Mouse (Mus musculus) neural tube, embryonic 13.5 days (tissue): ENCODE measurements at regions not wholly inside any gene's neighbourhood (a gene's known extent, or its start where the extent isn't known, plus 50 kb on each side); places are given as distances from the start of the nearest gene placed in this dataset.

Experiments used
- ATAC-seq: fragments of 200-750 bp; cut with Nextera tagmentation; 2 replicates; pipeline ENCODE4 v1.8.0; 2017; ENCODE audit warnings: low read depth, mild to moderate bottlenecking, moderate TSS enrichment, moderate library complexity
- H3K27ac ChIP-seq: fragments of 300-500 bp; sonication (generic); replicated peaks from 2 replicates; pipeline ENCODE4 v1.5.1; 2015; ENCODE audit warnings: moderate library complexity, mild to moderate bottlenecking, inconsistent platforms
- H3K27me3 ChIP-seq: fragments of 300-500 bp; sonication (generic); 2 replicates; pipeline ENCODE4 v1.6.1; 2015; ENCODE audit warnings: mild to moderate bottlenecking, inconsistent platforms
- H3K36me3 ChIP-seq: fragments of 300-500 bp; sonication (generic); 2 replicates; pipeline ENCODE4 v1.6.1; 2015; ENCODE audit warnings: mild to moderate bottlenecking, inconsistent platforms
- H3K4me1 ChIP-seq: fragments of 300-500 bp; sonication (generic); replicated peaks from 2 replicates; pipeline ENCODE4 v1.6.1; 2015; ENCODE audit warnings: inconsistent platforms
- H3K4me2 ChIP-seq: fragments of 300-500 bp; sonication (generic); 2 replicates; pipeline ENCODE4 v1.6.1; 2015; ENCODE audit warnings: inconsistent platforms, mild to moderate bottlenecking, moderate library complexity
- H3K4me3 ChIP-seq: fragments of 300-500 bp; sonication (generic); 2 replicates; pipeline ENCODE4 v1.5.1; 2015; ENCODE audit warnings: mild to moderate bottlenecking, inconsistent platforms
- H3K9ac ChIP-seq: fragments of 300-500 bp; sonication (generic); 2 replicates; pipeline ENCODE4 v1.6.1; 2015; ENCODE audit warnings: moderate library complexity, mild to moderate bottlenecking, inconsistent platforms
- H3K9me3 ChIP-seq: fragments of 300-500 bp; sonication (generic); 2 replicates; pipeline ENCODE4 v1.6.1; 2016; ENCODE audit warnings: inconsistent platforms
- WGBS: fragments of 180-500 bp; shearing (Covaris S2); methylation state at CpG from one replicate; pipeline ENCODE4 v1.1.7; 2015; 5-methylcytosine and 5-hydroxymethylcytosine counted together

DNA sequence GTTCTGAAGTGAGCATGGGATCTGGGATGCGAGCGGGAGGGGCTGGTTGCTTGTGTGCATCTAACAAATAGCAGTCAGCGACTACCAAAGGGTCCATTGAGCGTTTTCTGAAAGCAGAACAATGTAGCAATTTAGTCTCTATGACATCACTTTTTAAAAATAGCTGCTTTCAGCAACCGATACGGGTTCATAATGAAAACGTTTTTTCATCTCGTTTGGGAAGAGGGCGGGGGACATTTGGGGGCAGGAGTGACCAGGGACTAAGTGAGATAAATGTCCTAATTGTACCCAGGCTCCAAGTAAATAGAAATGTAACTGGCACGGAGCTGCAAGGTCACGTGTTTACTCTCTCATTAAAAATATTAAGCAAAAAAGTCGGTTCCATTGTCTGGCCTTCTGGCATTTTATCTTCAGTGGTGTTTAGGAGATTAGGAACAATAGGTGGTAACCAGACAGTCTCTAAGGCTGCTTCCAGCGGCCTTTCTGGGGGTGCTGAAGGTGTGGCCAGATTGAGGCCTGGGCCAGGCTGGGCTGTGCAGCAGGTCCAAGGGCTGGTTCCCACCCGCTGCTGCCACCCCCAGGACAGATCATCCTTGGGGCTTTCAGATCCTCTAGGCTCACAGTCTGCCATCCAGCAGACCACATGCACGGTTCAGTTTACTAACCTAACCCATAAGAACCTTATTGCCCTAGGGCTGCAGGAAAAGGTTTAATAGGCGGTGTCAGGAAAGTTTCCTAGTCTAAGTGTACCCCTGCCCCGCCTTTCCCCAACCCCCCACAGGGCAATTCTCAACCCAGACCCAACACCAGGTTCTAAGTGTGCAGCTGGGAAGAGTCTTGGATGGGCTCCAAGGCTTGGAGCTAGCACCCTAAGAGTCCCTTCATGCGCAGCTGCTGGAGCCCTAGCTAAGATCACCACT is 1126.5 kb upstream of the Gulo start:
- H3K4me2 ChIP-seq, result peak overlapping the region; percentile 25
- WGBS, result 28% methylated on average over 18 of the region's 18 CpGs
- H3K9ac ChIP-seq, result peak overlapping the region; percentile 38; the same call in 1 of the 2 replicates

DNA sequence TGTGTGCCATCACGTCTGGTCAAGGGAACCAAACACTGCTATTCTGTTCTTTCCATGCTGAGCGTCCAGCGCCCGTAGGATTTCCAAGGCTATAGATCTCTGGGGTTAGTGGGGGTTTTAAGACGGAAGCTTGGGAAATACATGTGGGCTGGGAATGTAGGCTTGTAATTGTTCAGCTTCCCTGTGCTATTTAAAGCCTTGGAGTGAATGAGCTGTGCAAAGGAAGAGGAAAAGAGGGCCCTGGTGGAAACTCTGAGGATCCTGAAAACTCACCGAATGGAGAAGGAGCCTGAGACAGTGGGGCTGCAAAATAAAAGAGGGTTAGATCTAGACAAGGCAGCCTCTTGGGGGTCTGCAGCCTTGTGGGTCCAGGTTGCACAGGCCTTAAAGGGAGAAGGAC is 1124.2 kb upstream of the Gulo start:
- no peak overlapping the region for H3K4me2 ChIP-seq
- WGBS, result 72% methylated on average over 6 of the region's 6 CpGs
- H3K4me3 ChIP-seq, result no peak overlapping the region

More for the DNA sequence above, 1126.5 kb upstream of the Gulo start:
- ATAC-seq, result peak; percentile 93
- H3K27me3 ChIP-seq, result no peaks in the 10 kb centered on the region
- peaks cover 25% of the 10 kb centered on the region for H3K4me1 ChIP-seq
- no peaks in the 10 kb centered on the region for H3K36me3 ChIP-seq
- H3K27ac ChIP-seq, result peak overlapping the region; percentile 84
- H3K9me3 ChIP-seq, result no peaks in the 10 kb centered on the region
- no peak overlapping the region for H3K4me3 ChIP-seq

DNA sequence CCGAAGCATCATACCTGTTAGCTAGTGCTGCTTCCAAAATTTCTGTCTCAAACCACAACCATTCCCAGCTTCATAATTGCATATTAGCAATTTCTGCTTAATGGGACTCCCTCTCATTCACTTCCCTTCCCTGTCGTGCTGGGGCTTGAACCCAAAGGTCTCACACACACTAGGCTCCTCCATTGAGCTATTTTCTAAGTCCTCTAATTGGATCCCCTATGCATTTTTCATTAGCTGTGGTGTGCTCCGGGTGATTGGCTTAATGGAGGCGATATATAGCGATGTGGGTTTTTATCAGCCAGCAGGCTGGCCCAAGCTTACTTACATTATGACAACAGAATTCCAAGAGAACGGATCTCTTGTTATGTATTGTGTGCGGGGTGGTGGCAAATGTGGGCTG is 1118.1 kb upstream of the Gulo start:
- Histone ChIP-seq H3K27me3 (no peaks in the 10 kb centered on the region), H3K4me3 (no peak overlapping the region), H3K36me3 (no peaks in the 10 kb centered on the region), H3K9ac (no peak overlapping the region), H3K4me2 (no peak overlapping the region), H3K9me3 (0 out of 2 replicates have a peak, but pooled peaks cover 6% of the 10 kb centered on the region), H3K4me1 (peaks cover 14% of the 10 kb centered on the region; the same call in 1 of the 2 replicates), H3K27ac (no peak overlapping the region)
- 64% methylated on average over 7 of the region's 7 CpGs for whole genome bisulfite sequencing
- no peak for ATAC-seq

More for the DNA sequence above, 1124.2 kb upstream of the Gulo start:
- H3K4me1 ChIP-seq, result peaks cover 25% of the 10 kb centered on the region
- 0 out of 2 replicates have a peak overlapping the region, but pooled peaks have one; percentile 38 for H3K27ac ChIP-seq
- H3K36me3 ChIP-seq, result no peaks in the 10 kb centered on the region
- no peaks in the 10 kb centered on the region for H3K27me3 ChIP-seq
- no peak for ATAC-seq
- 0 out of 2 replicates have a peak, but pooled peaks cover 6% of the 10 kb centered on the region for H3K9me3 ChIP-seq
- H3K9ac ChIP-seq, result no peak overlapping the region

DNA sequence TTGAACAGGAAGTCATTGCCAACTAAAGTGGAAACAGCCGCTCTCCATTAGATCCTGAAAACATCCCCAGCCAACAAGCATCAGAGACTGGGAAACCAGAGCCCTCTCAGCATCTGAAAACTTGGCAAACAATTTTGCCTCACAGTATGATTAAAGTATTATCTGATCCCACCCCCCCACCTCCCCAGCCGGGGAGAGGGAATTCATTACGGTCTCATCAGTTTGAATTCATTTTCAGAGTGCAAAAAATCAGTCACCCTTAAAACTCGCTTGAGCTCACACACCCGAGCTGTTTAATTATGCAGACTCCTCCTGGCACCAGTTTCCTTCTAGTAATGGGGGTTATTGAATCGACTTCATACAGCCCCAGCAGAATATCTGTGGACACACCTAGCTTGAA is 1117.2 kb upstream of the Gulo start:
- WGBS, result 36% methylated on average over 6 of the region's 6 CpGs
- H3K4me1 ChIP-seq, result peaks cover 14% of the 10 kb centered on the region; the same call in 1 of the 2 replicates
- ATAC-seq, result no peak
- H3K27ac ChIP-seq, result peak overlapping the region; percentile 43
- H3K36me3 ChIP-seq, result no peaks in the 10 kb centered on the region
- H3K4me3 ChIP-seq, result no peak overlapping the region
- no peak overlapping the region for H3K4me2 ChIP-seq
- 0 out of 2 replicates have a peak, but pooled peaks cover 6% of the 10 kb centered on the region for H3K9me3 ChIP-seq
- no peaks in the 10 kb centered on the region for H3K27me3 ChIP-seq
- no peak overlapping the region for H3K9ac ChIP-seq

DNA sequence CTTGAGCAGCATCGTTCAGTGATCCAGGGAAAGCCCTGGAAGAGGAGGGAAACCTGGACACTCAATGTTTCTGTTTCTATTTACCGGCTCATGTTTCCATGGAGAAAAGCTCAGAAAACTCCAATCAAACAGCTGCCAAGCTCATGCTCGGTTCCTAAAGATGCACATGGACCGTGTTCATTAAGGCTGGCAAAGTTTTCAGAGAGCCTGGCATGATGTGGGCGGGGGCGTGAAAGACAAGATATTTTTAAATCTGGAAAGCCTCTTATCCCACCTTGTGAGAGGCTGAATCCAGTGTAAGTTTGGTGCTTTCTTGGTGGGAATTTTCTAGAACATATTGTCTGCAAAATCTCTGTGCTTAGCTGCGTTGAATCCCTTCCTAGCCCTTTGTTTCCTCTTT is 1114.3 kb upstream of the Gulo start:
- H3K4me1 ChIP-seq, result peaks cover 14% of the 10 kb centered on the region; the same call in 1 of the 2 replicates
- no peak for ATAC-seq
- no peak overlapping the region for H3K9ac ChIP-seq
- no peak overlapping the region for H3K27ac ChIP-seq
- no peaks in the 10 kb centered on the region for H3K36me3 ChIP-seq
- H3K4me3 ChIP-seq, result no peak overlapping the region
- 87% methylated on average over 7 of the region's 7 CpGs for WGBS
- H3K27me3 ChIP-seq, result no peaks in the 10 kb centered on the region
- H3K9me3 ChIP-seq, result no peaks in the 10 kb centered on the region
- no peak overlapping the region for H3K4me2 ChIP-seq
